Mouse (Mus musculus): Measurements from ENCODE around the gene Csnk1d. TPM values are rescaled to one million over a fixed set of nuclear protein-coding genes. Genes with fewer than 3 reads are reported as not detected.

Gene Csnk1d
- polyA plus RNA-seq, 1 experiment, result 106 TPM

DNA sequence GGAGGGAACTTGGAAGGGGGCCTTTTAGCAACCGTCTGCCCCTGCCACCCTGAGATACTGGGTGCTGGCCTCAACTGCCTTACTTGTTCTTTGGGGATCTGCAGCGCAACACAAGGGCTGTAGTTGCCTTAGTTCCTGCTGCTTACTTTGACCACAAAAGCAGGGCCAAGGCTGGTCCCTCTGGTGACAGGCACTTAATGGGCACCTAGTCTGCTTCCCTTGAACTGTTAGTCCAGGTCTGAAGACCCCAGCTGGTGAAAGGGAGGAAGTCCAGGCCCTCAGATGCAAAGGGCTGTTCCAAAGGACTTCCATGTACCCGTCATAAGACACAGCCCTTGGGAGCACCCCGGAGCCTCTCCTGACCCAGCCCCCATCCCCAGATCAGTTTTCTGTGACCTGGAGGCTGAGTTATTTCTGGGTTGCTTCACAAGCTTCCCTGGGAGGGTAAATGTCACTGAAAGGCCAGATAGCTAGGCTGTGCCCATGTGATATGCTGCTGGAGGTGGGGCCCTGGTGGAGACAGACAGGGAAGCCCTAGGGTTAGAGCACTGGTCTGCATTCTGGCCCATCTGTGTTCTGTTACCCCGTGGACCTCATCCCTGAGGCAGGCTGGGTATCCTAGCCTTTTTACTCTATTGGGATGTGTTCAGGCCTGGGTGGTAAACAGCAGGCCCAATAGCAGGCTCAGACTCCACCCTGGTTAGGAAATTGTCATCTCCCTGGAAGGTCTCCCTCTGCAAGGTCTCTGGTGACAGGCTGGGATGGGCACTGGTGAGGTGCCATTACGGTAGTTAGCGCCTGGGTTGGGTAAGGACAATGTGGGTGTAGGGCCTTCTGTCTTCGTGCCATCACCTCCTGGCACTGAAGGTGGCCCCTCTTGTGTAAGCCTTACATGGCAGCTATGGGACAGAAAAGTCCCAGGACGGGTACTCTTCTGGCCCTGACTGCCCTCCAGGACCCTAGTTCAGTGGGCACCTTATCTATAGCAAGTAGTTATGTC, 39.1 kb downstream of the Csnk1d start:
- peaks cover 25% of the 10 kb centered on the region for H3K4me1 ChIP-seq (replicated peaks; ENCODE audit: control insufficient read depth, insufficient read depth, low read length)
- H3K4me3 ChIP-seq (ENCODE audit: control insufficient read depth, insufficient read depth, low read length), result no peak overlapping the region
- whole genome bisulfite sequencing, result 94% methylated on average over 9 of the region's 9 CpGs
- no peak for DNase-seq
- H3K36me3 ChIP-seq (ENCODE audit: control insufficient read depth, insufficient read depth, low read length), result no peaks in the 10 kb centered on the region
- H3K27ac ChIP-seq (ENCODE audit: control insufficient read depth, insufficient read depth, low read length), result no peak overlapping the region
- no peaks in the 10 kb centered on the region; the same call in 1 of the 2 replicates for H3K27me3 ChIP-seq (ENCODE audit: control insufficient read depth, insufficient read depth, low read length)
- TF ChIP-seq POLR2A (IDR thresholded peaks at IDR 0.05; ENCODE audit: control insufficient read depth, extremely low read depth, insufficient read depth, low read length, poor library complexity), result no peak
- no peak for TF ChIP-seq CTCF (IDR thresholded peaks at IDR 0.05; ENCODE audit: borderline replicate concordance, control insufficient read depth, extremely low read depth, insufficient read depth, low read length, poor library complexity)

DNA sequence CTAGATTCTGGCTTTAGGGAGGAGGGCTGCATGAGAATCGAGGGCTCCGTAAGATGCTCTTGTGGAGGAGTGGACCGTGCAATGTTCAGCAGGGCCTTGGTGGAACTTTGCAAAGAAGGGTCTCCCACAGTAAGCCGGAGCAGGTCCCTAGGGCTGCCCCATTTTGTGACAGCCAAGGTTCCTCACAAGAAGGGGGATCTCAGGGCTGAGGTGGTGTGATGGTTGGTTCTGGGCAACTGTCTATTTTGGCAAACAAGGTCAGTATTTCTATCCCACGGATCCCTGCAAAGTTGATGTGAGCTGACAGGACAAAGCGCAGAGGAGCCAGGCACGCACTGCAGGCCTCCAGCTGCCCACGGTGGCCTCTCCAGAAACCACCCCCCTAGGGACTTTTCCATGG, 39.9 kb downstream of the Csnk1d start:
- TF ChIP-seq POLR2A (IDR thresholded peaks at IDR 0.05; ENCODE audit: control insufficient read depth, extremely low read depth, insufficient read depth, low read length, poor library complexity) (no peak), CTCF (IDR thresholded peaks at IDR 0.05; ENCODE audit: borderline replicate concordance, control insufficient read depth, extremely low read depth, insufficient read depth, low read length, poor library complexity) (no peak)
- WGBS, result 61% methylated on average over 8 of the region's 8 CpGs
- Histone ChIP-seq H3K4me3 (ENCODE audit: control insufficient read depth, insufficient read depth, low read length) (peak overlapping the region; percentile 35), H3K27ac (ENCODE audit: control insufficient read depth, insufficient read depth, low read length) (no peak overlapping the region), H3K36me3 (ENCODE audit: control insufficient read depth, insufficient read depth, low read length) (no peaks in the 10 kb centered on the region), H3K4me1 (replicated peaks; ENCODE audit: control insufficient read depth, insufficient read depth, low read length) (peaks cover 25% of the 10 kb centered on the region), H3K27me3 (ENCODE audit: control insufficient read depth, insufficient read depth, low read length) (no peaks in the 10 kb centered on the region; the same call in 1 of the 2 replicates)
- DNase-seq, result no peak

DNA sequence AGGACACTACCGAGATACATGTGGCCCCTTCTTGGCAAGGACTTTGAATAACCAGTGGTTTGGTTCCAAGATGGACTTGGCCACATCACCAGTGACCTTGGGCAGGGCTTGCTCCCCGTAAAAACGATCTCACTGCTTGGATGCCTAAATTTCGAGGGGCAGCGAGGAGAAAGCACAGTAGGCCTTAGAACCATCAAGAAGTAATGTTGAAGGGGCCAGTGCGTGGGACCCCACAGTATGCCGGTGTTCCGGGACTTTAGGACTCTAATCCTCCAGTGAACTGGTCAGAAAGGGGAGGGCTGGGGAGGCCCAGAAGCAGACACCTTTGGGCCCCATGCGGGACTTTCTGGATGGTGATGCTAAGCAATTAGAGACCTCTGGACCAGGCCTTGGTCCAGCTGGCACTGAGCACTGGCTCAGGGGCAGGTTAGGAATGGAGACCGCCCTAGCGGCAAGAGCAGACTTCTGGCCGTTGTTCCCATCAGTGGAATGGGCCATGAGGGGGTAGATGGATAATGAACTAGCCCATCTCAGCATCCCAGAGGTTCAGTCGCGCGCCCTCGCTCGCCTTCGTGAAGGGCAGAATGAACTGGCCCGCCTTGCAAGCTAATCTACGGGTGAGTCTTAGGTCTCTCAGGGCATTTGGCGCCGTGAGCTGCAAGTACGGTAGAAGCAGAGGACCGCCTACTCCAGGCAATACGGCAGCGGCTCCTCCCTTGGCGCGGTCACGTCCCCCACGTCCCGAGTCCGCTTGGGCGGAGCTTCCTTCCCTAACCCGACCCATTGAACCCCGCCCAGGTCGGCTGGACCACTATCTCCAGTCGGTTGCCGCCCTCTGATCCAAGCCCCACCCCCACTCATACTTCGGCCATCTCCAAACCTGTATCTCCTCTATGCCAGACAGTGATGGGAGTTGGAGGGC, 40.6 kb downstream of the Csnk1d start:
- TF ChIP-seq POLR2A (IDR thresholded peaks at IDR 0.05; ENCODE audit: control insufficient read depth, extremely low read depth, insufficient read depth, low read length, poor library complexity) (no peak), CTCF (IDR thresholded peaks at IDR 0.05; ENCODE audit: borderline replicate concordance, control insufficient read depth, extremely low read depth, insufficient read depth, low read length, poor library complexity) (no peak)
- Histone ChIP-seq H3K36me3 (ENCODE audit: control insufficient read depth, insufficient read depth, low read length) (no peaks in the 10 kb centered on the region), H3K27me3 (ENCODE audit: control insufficient read depth, insufficient read depth, low read length) (no peaks in the 10 kb centered on the region; the same call in 1 of the 2 replicates), H3K4me1 (replicated peaks; ENCODE audit: control insufficient read depth, insufficient read depth, low read length) (peaks cover 25% of the 10 kb centered on the region), H3K27ac (ENCODE audit: control insufficient read depth, insufficient read depth, low read length) (no peak overlapping the region), H3K4me3 (ENCODE audit: control insufficient read depth, insufficient read depth, low read length) (peak overlapping the region; percentile 35)
- 18% methylated on average over 39 of the region's 39 CpGs for WGBS
- DNase-seq, result peak; percentile 55

DNA sequence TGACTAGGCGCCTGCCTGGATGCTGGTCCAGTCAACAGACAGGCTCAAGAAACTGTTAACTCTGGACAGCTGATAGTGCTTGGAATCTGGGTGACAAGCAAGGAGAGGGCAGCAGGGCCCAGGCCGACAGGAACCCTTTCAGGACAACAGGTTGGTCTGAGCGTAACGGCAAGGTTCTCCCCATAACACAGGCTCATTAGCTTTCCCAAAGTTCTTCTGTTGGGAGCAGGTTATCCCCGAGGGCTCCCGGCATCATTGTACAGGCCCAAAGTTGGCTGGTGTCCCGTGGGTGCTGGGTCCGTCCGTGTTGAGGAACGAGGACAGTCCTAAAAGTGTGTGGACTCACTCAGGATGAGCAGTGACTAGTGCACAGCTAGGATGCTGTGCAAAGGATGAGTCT, 41.3 kb downstream of the Csnk1d start:
- no peak overlapping the region for H3K27ac ChIP-seq (ENCODE audit: control insufficient read depth, insufficient read depth, low read length)
- WGBS, result 92% methylated on average over 10 of the region's 10 CpGs

DNA sequence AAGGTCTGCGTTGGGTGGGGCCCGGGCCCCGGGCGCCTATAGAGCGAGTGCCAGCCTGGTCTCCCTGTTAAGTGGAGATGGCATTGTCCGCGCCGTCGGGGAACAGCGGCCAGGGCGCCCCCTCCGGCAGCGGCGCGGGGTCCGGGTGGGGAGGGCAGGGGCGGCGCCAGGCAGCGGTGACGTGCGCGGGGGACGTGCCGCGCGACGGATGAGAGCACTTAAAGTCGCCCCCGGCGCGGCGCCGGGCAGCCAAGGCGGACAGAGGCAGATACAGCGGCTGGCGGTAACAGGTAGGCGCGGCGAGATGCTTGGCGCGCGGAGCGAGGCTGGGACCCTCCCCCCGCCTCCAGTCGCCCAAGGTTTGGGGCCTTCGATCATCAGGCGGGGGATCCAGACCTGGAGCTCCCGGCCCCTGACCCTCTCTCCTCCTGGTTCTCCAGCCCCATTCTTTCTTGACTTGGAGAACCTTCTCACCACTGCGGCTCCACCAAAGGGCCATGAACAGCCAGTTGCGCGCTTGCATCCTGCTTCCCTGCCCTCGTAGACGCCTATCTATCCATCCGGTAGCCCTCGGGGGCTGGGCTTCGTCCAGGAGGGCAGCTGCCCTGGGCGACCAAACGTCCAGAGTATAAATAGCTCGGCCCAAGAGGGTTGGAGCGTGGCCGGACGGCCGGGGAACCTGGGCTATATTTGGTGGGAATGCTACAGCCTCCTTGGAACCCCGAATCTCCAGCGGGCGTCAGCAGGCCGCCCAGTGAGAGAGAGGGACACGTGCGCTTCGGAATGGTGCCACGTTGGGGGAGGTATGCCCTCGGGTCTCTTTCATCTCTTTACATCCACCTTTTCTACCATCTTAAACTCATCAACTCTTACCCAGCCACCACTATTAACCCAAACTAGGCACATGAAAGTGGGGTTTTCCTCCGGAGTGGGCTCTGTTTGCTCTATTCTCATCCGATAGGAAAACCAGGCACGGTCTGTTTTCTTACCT, 42.0 kb downstream of the Csnk1d start:
- Histone ChIP-seq H3K27me3 (ENCODE audit: control insufficient read depth, insufficient read depth, low read length) (no peaks in the 10 kb centered on the region; the same call in 1 of the 2 replicates), H3K4me3 (ENCODE audit: control insufficient read depth, insufficient read depth, low read length) (peak overlapping the region; percentile 41), H3K36me3 (ENCODE audit: control insufficient read depth, insufficient read depth, low read length) (no peaks in the 10 kb centered on the region), H3K27ac (ENCODE audit: control insufficient read depth, insufficient read depth, low read length) (no peak overlapping the region), H3K4me1 (replicated peaks; ENCODE audit: control insufficient read depth, insufficient read depth, low read length) (peaks cover 25% of the 10 kb centered on the region)
- TF ChIP-seq POLR2A (IDR thresholded peaks at IDR 0.05; ENCODE audit: control insufficient read depth, extremely low read depth, insufficient read depth, low read length, poor library complexity) (no peak), CTCF (IDR thresholded peaks at IDR 0.05; ENCODE audit: borderline replicate concordance, control insufficient read depth, extremely low read depth, insufficient read depth, low read length, poor library complexity) (no peak; the same call in 1 of the 2 replicates)
- 22% methylated on average over 75 of the region's 75 CpGs for WGBS
- DNase-seq, result peak; percentile 36

More for the DNA sequence above, 41.3 kb downstream of the Csnk1d start:
- peaks cover 25% of the 10 kb centered on the region for H3K4me1 ChIP-seq (replicated peaks; ENCODE audit: control insufficient read depth, insufficient read depth, low read length)
- no peaks in the 10 kb centered on the region; the same call in 1 of the 2 replicates for H3K27me3 ChIP-seq (ENCODE audit: control insufficient read depth, insufficient read depth, low read length)
- no peak overlapping the region for H3K4me3 ChIP-seq (ENCODE audit: control insufficient read depth, insufficient read depth, low read length)
- no peaks in the 10 kb centered on the region for H3K36me3 ChIP-seq (ENCODE audit: control insufficient read depth, insufficient read depth, low read length)
- TF ChIP-seq POLR2A (IDR thresholded peaks at IDR 0.05; ENCODE audit: control insufficient read depth, extremely low read depth, insufficient read depth, low read length, poor library complexity) (no peak), CTCF (IDR thresholded peaks at IDR 0.05; ENCODE audit: borderline replicate concordance, control insufficient read depth, extremely low read depth, insufficient read depth, low read length, poor library complexity) (no peak)
- no peak for DNase-seq

Data from thymus, adult 2 months (tissue).